Mouse (Mus musculus) mouse trophoblast stem cell (cell line): ENCODE measurements at regions not wholly inside any gene's neighbourhood (a gene's known extent, or its start where the extent isn't known, plus 50 kb on each side); places are given as distances from the start of the nearest gene placed in this dataset.

Source experiments
- in situ Hi-C, 2 experiments: fragments of 300-500 bp; cut with MseI, MboI; formaldehyde crosslinking; loops; 2 replicates in 1 of 2; 3 replicates in 1 of 2; pipeline ENCODE4 v1.15.1; 2025

- in situ Hi-C loops, result no loop called here
These were observed 197.9 kb upstream of the Robo2 start for GRCm38 (mm10) chr16:74609564-74609963.

DNA sequence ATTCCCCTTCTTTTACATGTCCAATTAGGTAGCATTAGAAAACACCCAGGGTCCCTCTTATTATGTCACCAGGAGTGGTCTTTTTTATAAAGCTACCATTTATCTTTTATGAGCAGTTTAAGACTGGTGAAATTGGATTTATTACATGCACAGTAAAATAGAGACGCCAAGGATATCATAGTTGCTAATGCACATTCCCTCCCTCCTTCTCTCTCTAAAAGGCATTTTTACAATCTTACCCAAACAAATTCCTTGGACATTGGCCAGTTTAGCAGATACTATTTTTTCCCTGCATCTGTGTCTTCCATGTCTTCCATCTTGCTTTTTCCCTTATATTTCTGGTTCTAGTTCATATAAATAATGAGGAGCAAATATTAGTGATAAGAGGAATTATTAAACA is 186.7 kb upstream of the Robo2 start:
- in situ Hi-C loops, result no loop called here

- in situ Hi-C loops, result no loop called here
These were observed 186.2 kb upstream of the Robo2 start for GRCm38 (mm10) chr16:74597735-74598340.

- in situ Hi-C loops, result no loop called here
These were observed 180.3 kb upstream of the Robo2 start for GRCm38 (mm10) chr16:74591896-74592295.

DNA sequence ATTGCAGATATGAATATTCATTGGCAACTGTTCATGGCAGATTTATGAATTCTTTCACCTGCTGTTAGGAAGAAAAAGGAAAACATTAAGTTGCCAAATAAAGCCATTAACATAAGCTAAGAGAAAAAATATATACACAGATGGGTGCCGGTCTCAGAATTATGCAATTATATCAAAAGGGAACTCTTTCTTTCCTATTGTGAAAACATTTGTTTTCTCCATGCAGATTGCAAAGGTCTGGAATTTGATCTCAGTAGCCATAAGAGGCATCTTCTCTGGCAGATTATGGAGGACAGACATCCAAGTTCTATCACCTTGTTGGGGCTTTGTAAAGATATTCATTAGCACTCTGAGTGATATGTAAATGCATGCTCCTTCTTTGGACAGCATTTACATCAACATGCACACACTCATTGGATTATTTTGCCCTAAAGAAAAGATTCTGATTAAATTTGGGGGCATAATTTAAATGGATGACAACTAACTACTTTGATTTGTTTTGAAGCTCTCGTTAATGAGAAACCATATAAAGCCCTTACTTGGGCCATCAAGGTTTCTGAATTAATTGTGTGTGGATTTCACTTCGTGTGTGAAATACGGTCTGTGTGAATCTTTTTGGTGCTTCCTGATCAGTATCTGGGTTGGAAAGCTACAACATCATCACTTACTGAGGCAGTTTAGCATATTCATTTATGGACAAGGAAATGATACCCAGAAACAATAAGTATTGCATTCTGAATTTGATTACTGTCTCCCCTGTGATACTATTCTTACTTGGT is 171.2 kb upstream of the Robo2 start:
- in situ Hi-C loops, result no loop called here

- in situ Hi-C loops, result no loop called here
These were observed 136.7 kb upstream of the Robo2 start for GRCm38 (mm10) chr16:74548374-74548773.

DNA sequence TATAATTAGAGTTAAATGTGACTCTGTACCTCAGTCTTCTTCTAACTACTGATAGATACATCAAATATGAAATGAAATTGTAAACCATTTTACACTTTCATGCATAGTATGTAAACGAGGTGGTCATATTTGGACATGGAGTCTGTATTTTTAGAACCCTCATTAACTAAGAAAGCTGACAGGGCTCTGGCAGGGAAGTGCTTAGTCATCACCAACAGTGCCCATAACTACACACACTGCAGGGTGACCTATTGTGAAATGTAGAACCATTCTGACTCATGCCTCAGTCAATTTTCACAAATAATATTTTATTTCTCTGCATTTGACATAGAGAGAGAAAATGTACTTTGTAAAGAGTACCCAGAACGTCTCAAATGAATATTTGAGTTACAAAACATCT is 118.9 kb upstream of the Robo2 start:
- in situ Hi-C loops, result no loop called here

DNA sequence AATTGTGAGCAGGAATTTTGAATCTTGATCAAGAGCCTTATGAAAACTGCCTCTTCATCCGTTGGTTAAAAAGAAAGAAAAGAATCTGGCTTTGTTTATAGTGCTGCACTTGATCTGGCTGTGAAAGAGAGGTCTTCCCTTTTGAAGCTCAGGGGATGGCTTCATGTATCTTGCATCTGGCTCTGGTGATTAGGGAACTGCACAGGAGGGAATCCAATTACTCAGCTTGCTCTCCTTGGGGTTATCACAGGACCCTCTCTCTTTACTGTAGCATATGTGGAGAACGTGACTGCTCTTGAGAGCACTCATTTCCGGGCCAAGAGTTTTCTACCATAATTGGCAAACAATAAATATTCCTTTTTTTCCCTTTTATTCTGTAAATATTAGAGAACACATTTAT is 116.6 kb upstream of the Robo2 start:
- in situ Hi-C loops, result no loop called here

DNA sequence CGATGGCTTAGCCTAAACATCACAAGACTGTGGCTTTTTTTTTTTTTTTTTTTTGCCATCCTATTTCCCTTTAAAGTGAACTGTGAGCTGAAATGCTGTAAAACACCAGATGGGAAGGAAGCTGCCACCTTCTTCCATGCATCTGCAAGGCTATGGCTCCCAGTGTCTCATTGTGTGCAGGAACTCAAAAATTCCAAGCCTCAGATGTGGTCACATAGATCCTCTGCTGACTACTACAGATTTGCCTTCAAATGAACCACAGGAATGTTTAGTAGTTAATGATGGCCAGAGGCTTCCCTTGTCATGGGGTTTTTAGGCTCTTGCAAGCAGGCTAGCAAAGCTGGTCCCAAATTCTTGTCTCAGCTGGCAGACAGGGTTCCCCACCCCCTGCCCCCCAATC is 114.9 kb upstream of the Robo2 start:
- in situ Hi-C loops, result no loop called here

DNA sequence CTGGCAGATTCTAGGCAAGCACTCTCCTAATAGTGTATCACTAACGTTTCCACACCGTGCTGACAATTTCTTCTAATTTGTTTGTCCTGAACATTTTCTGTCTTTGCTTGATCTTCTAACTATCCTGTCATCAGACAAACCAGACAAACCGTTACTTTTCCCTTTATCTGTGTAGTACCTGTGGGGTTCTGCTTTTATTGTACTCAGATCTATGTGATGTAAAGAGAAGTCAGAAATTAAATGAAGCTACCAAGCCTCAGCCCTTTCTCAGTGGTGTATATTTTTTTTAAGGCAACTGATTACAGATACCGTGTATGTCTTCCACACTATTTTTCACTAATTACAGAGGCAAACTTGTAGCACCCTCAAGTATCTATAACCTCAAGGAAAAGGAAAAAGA is 108.9 kb upstream of the Robo2 start:
- in situ Hi-C loops, result no loop called here

- in situ Hi-C loops, result no loop called here
These were observed 106.3 kb upstream of the Robo2 start for GRCm38 (mm10) chr16:74517888-74518287.

- in situ Hi-C loops, result no loop called here
These were observed 105.7 kb upstream of the Robo2 start for GRCm38 (mm10) chr16:74517374-74517773.

DNA sequence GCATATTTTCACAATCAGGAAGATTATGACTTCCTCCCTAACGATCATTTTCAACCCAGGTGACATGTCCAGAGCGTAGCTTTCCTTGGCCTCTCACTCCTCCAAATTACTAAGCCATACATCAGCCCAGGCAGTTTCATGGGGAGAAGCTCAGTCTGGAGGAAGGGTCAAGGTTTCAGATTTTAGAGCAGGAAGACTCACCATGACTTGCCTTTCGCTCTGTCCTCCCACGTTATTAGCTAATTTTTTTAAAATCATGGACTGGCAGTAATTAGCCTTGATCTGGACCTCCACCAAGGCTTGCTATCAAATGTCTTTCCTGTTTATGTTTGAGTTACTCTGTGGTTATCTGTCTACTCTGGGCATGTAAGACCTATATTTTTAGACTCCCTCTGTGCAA is 102.9 kb upstream of the Robo2 start:
- in situ Hi-C loops, result no loop called here

GRCm38 (mm10) chr16:74510383-74510782 is 98.8 kb upstream of the Robo2 start:
- in situ Hi-C loops, result no loop called here

DNA sequence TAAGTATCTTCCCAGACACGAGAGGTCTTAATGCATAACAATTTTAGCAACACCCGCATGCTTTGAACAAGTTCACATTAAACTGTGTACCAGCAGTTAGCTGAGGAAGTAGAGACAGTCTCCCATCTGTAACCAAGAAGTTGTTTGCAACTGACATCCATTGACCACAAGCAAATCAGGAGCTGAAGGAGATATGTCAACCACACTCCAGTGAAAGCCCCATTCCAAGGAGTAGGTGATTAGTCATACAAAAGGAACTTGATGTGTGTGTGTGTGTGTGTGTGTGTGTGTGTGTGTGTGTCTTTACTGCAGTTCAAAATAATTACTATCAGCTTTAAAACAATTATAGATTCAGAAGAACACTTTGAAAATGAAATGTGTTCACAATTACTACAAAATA is 97.9 kb upstream of the Robo2 start:
- in situ Hi-C loops, result no loop called here

DNA sequence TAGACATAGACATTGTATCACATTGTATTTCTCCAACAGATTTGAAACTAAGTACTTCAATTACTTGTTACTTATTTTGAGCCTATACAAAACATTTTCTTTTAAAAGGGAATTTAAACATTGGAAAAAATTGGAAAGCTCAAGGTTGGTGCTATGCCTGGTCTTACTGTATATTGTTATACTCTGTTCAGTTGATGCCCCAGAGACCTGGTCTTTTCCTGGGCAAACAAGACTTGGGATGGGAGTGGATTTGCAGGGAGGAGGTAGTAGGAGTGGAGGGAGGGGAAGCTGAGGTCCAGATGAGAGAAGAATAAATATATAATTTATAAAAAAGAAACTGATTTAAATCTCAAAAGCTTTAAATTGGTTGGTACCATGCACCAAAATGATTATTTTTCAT is 95.1 kb upstream of the Robo2 start:
- in situ Hi-C loops, result no loop called here

DNA sequence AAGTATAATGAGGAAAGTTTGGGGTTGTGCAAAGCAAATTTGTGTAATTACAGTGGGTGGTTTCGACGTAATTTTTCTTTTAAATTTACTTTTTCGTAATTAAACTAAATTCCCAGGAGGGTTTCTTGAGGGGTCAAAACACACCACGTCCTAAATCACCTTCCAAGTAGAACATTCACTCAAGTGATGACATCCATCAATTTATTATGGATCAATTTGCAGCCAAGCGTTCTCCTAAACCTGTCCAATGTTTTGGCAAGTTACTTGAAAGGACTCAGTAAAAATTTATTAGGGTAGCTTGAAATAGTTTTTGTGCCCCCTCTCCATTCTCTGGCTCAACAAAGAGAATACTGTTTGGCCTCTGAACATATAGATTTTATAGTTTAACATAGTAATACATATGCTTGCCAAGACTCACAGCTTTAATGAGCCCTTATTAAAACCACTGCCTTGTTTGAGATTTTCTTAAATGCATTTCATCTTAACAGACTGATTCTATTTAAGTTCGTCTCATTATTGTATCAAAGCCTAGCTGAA is 94.6 kb upstream of the Robo2 start:
- in situ Hi-C loops, result no loop called here

- in situ Hi-C loops, result no loop called here
These were observed 92.8 kb upstream of the Robo2 start for GRCm38 (mm10) chr16:74504426-74504825.

DNA sequence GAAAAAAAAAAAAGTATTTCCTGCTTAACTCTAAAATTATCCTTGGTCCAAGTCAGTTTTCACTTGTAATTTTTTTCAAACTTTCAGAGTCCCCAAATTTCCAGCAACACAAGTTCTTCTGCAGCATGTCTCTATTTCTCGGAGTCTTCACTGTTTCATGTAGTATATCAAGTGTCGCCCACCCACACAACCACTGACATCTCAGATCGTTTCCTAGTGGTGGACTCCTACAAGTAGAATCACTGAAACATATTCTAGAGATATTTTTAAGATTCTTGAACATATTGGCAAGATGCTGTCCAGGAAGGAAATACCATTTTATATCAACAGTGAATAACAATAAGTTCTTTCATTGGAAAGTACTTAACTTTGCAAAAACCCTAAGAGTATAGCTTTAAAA is 89.1 kb upstream of the Robo2 start:
- in situ Hi-C loops, result no loop called here

- in situ Hi-C loops, result no loop called here
These were observed 56.3 kb upstream of the Robo2 start for GRCm38 (mm10) chr16:74467745-74468420.

DNA sequence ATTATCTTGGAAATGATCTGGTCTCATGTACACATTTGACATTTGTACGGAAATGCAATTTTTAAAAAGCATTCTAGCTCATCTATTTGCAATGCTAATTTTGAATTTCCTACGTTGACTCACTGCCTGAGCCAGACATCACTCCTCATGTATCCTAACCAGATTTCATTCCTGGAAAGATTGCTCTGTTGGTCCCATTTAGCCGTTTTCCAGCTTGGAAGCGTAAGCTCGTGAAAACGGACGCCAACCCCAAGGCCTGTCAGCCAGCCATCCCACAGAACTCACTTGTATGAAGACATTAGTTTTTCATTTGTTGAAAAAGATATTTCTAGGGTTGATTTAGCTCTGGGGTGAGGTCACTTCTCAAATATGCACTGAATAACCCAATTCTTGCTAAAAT is 55.5 kb upstream of the Robo2 start:
- in situ Hi-C loops, result no loop called here

DNA sequence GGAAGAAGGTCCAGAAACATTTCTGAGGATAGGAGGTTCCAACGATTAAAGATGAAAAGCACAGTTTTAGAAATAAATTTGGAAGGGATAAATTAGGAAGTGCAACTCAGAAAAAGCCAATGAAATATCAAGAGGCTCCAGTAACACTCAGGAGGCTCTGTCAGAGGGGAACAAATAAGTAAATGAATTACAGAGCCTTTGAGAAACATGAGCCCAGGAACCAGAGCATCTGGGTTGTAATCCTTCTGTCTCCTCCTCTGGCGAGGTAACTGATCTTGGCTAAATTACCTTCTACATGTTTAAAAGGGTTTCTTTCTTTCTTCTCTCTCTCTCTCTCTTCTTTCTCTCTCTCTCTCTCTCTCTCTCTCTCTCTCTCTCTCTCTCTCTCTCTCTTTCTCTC is 53.2 kb upstream of the Robo2 start:
- in situ Hi-C loops, result no loop called here

GRCm38 (mm10) chr16:74464290-74464689 is 52.7 kb upstream of the Robo2 start:
- in situ Hi-C loops, result no loop called here
